Mouse (Mus musculus): Measurements from ENCODE around the gene St8sia6. TPM values are rescaled to one million over a fixed set of nuclear protein-coding genes. Genes with fewer than 3 reads are reported as not detected.

St8sia6 gene
- polyA plus RNA-seq, 1 experiment, result 0.01 TPM

DNA sequence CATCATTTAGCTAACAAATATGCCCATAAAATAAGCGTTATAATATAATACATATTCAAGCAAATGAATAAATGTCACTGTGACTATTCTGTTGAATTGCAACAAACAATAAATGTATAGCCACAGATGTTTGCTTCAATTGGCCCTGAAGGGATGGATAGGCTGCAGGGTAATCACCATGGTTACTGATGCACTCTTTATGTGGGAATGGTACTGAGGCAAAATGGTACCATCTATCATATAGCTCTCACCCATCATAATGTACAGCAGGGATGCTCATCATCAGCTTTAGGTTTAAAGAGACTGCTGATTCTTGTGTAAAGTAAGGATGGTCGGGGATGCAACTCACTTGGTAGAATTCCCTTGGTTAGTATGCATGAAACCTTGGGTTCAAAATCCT is 99.4 kb downstream of the St8sia6 start:
- no peak for TF ChIP-seq POLR2A (IDR thresholded peaks at IDR 0.05; ENCODE audit: insufficient read length, low read depth)
- TF ChIP-seq TCF12 (IDR thresholded peaks at IDR 0.05; ENCODE audit: insufficient read depth, poor library complexity, severe bottlenecking), result no peak
- TF ChIP-seq POLR2AphosphoS2 (IDR thresholded peaks at IDR 0.05; ENCODE audit: insufficient read length, low read depth), result no peak
- no peak for TF ChIP-seq E2F4 (IDR thresholded peaks at IDR 0.05; ENCODE audit: insufficient read depth)
- no peak for TF ChIP-seq REST (IDR thresholded peaks at IDR 0.05; ENCODE audit: insufficient read depth, insufficient read length)
- no peaks in the 10 kb centered on the region for H3K79me2 ChIP-seq (ENCODE audit: control insufficient read depth, insufficient read depth)
- H3K4me2 ChIP-seq (ENCODE audit: low read depth), result no peak overlapping the region
- no peaks in the 10 kb centered on the region for H3K27me3 ChIP-seq (ENCODE audit: control insufficient read depth, insufficient read depth, insufficient read length)
- no peak overlapping the region for H3K4me3 ChIP-seq
- H3K36me3 ChIP-seq (ENCODE audit: control insufficient read depth, insufficient read depth), result no peaks in the 10 kb centered on the region
- no peak overlapping the region for H3ac ChIP-seq (ENCODE audit: control insufficient read depth, insufficient read length)

GRCm38 (mm10) chr2:13684380-13684779 is 109.5 kb downstream of the St8sia6 start:
- Histone ChIP-seq H3K79me2 (ENCODE audit: control insufficient read depth, insufficient read depth) (no peaks in the 10 kb centered on the region), H3K4me3 (no peak overlapping the region), H3K36me3 (ENCODE audit: control insufficient read depth, insufficient read depth) (no peaks in the 10 kb centered on the region), H3K27me3 (ENCODE audit: control insufficient read depth, insufficient read depth, insufficient read length) (peaks cover 6% of the 10 kb centered on the region), H3K4me2 (ENCODE audit: low read depth) (no peak overlapping the region), H3ac (ENCODE audit: control insufficient read depth, insufficient read length) (no peak overlapping the region)
- TF ChIP-seq MYOD1 (IDR thresholded peaks at IDR 0.05; ENCODE audit: control insufficient read depth in 1 of 3, insufficient read length in 2 of 3, low read depth in 2 of 3) (no peak), CEBPB (IDR thresholded peaks at IDR 0.05; ENCODE audit: insufficient read depth, poor library complexity, severe bottlenecking) (no peak), REST (IDR thresholded peaks at IDR 0.05; ENCODE audit: insufficient read depth, insufficient read length) (no peak), E2F4 (IDR thresholded peaks at IDR 0.05; ENCODE audit: insufficient read depth) (no peak), SRF (IDR thresholded peaks at IDR 0.05; ENCODE audit: control insufficient read depth, insufficient read length, low read depth) (no peak), POLR2A (IDR thresholded peaks at IDR 0.05; ENCODE audit: insufficient read length, low read depth) (no peak), TCF3 (IDR thresholded peaks at IDR 0.05; ENCODE audit: insufficient read length, low read depth) (no peak), MAX (IDR thresholded peaks at IDR 0.05; ENCODE audit: low read depth) (no peak), USF1 (IDR thresholded peaks at IDR 0.05; ENCODE audit: low read depth) (no peak), MYOG (IDR thresholded peaks at IDR 0.05; ENCODE audit: control insufficient read depth in 1 of 3, insufficient read depth in 1 of 3, insufficient read length in 2 of 3, low read depth in 2 of 3) (no peak), POLR2AphosphoS2 (IDR thresholded peaks at IDR 0.05; ENCODE audit: insufficient read length, low read depth) (no peak), TCF12 (IDR thresholded peaks at IDR 0.05; ENCODE audit: insufficient read depth, poor library complexity, severe bottlenecking) (no peak)

DNA sequence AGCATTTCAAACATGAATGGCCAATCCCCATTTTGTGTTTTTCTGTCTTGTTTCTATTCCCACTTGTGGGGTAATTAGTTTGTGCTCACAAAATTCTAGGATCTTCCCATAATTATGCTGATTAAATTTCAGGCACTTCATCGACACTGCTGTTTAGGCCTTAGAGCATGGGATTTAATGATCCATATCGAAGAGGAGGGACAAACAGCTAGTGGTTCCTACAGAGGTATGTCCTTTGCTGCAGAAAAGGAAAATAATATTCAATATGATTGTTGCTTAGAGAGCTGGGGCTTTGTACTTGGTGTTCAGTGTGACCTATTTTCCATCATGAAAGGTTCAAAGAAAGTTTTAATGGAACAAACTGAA is 110.7 kb downstream of the St8sia6 start:
- peaks cover 6% of the 10 kb centered on the region for H3K27me3 ChIP-seq (ENCODE audit: control insufficient read depth, insufficient read depth, insufficient read length)
- TF ChIP-seq TCF3 (IDR thresholded peaks at IDR 0.05; ENCODE audit: insufficient read length, low read depth) (no peak), E2F4 (IDR thresholded peaks at IDR 0.05; ENCODE audit: insufficient read depth) (no peak), TCF12 (IDR thresholded peaks at IDR 0.05; ENCODE audit: insufficient read depth, poor library complexity, severe bottlenecking) (no peak)

GRCm38 (mm10) chr2:13682488-13683204 is 111.2 kb downstream of the St8sia6 start:
- H3K79me2 ChIP-seq (ENCODE audit: control insufficient read depth, insufficient read depth), result no peaks in the 10 kb centered on the region
- H3K27me3 ChIP-seq (ENCODE audit: control insufficient read depth, insufficient read depth, insufficient read length), result peaks cover 6% of the 10 kb centered on the region
- no peak overlapping the region for H3ac ChIP-seq (ENCODE audit: control insufficient read depth, insufficient read length)
- no peak overlapping the region for H3K4me3 ChIP-seq
- H3K4me2 ChIP-seq (ENCODE audit: low read depth), result no peak overlapping the region
- no peaks in the 10 kb centered on the region for H3K36me3 ChIP-seq (ENCODE audit: control insufficient read depth, insufficient read depth)
- no peak for TF ChIP-seq SRF (IDR thresholded peaks at IDR 0.05; ENCODE audit: control insufficient read depth, insufficient read length, low read depth)
- no peak for TF ChIP-seq TCF12 (IDR thresholded peaks at IDR 0.05; ENCODE audit: insufficient read depth, poor library complexity, severe bottlenecking)
- TF ChIP-seq E2F4 (IDR thresholded peaks at IDR 0.05; ENCODE audit: insufficient read depth), result no peak
- no peak for TF ChIP-seq MYOG (IDR thresholded peaks at IDR 0.05; ENCODE audit: control insufficient read depth in 1 of 3, insufficient read depth in 1 of 3, insufficient read length in 2 of 3, low read depth in 2 of 3)
- no peak for TF ChIP-seq MAX (IDR thresholded peaks at IDR 0.05; ENCODE audit: low read depth)
- no peak for TF ChIP-seq USF1 (IDR thresholded peaks at IDR 0.05; ENCODE audit: low read depth)
- no peak for TF ChIP-seq MYOD1 (IDR thresholded peaks at IDR 0.05; ENCODE audit: control insufficient read depth in 1 of 3, insufficient read length in 2 of 3, low read depth in 2 of 3)
- no peak for TF ChIP-seq POLR2AphosphoS2 (IDR thresholded peaks at IDR 0.05; ENCODE audit: insufficient read length, low read depth)
- no peak for TF ChIP-seq POLR2A (IDR thresholded peaks at IDR 0.05; ENCODE audit: insufficient read length, low read depth)
- TF ChIP-seq CEBPB (IDR thresholded peaks at IDR 0.05; ENCODE audit: insufficient read depth, poor library complexity, severe bottlenecking), result no peak
- no peak for TF ChIP-seq TCF3 (IDR thresholded peaks at IDR 0.05; ENCODE audit: insufficient read length, low read depth)
- TF ChIP-seq REST (IDR thresholded peaks at IDR 0.05; ENCODE audit: insufficient read depth, insufficient read length), result no peak

More for the DNA sequence above, 110.7 kb downstream of the St8sia6 start:
- no peak overlapping the region for H3ac ChIP-seq (ENCODE audit: control insufficient read depth, insufficient read length)
- no peak overlapping the region for H3K4me3 ChIP-seq
- H3K36me3 ChIP-seq (ENCODE audit: control insufficient read depth, insufficient read depth), result no peaks in the 10 kb centered on the region
- no peak overlapping the region for H3K4me2 ChIP-seq (ENCODE audit: low read depth)
- H3K79me2 ChIP-seq (ENCODE audit: control insufficient read depth, insufficient read depth), result no peaks in the 10 kb centered on the region

- no peaks in the 10 kb centered on the region for H3K79me2 ChIP-seq (ENCODE audit: control insufficient read depth, insufficient read depth)
- no peaks in the 10 kb centered on the region for H3K27me3 ChIP-seq (ENCODE audit: control insufficient read depth, insufficient read depth, insufficient read length)
- no peaks in the 10 kb centered on the region for H3K36me3 ChIP-seq (ENCODE audit: control insufficient read depth, insufficient read depth)
- H3K4me3 ChIP-seq, result no peak overlapping the region
- H3K4me2 ChIP-seq (ENCODE audit: low read depth), result no peak overlapping the region
- no peak overlapping the region for H3ac ChIP-seq (ENCODE audit: control insufficient read depth, insufficient read length)
- TF ChIP-seq MYOD1 (IDR thresholded peaks at IDR 0.05; ENCODE audit: control insufficient read depth in 1 of 3, insufficient read length in 2 of 3, low read depth in 2 of 3), result no peak
- TF ChIP-seq SRF (IDR thresholded peaks at IDR 0.05; ENCODE audit: control insufficient read depth, insufficient read length, low read depth), result no peak
- TF ChIP-seq CEBPB (IDR thresholded peaks at IDR 0.05; ENCODE audit: insufficient read depth, poor library complexity, severe bottlenecking), result no peak
- TF ChIP-seq REST (IDR thresholded peaks at IDR 0.05; ENCODE audit: insufficient read depth, insufficient read length), result no peak
- TF ChIP-seq TCF12 (IDR thresholded peaks at IDR 0.05; ENCODE audit: insufficient read depth, poor library complexity, severe bottlenecking), result no peak
- TF ChIP-seq USF1 (IDR thresholded peaks at IDR 0.05; ENCODE audit: low read depth), result no peak
- TF ChIP-seq POLR2A (IDR thresholded peaks at IDR 0.05; ENCODE audit: insufficient read length, low read depth), result no peak
- no peak for TF ChIP-seq E2F4 (IDR thresholded peaks at IDR 0.05; ENCODE audit: insufficient read depth)
Measured at GRCm38 (mm10) chr2:13672946-13673345, 120.9 kb downstream of the St8sia6 start.
